Mouse (Mus musculus): ENCODE measurements around the gene Hist1h4k.

- TF ChIP-seq CTCF (IDR thresholded peaks at IDR 0.05; ENCODE audit: low read depth) (peak; percentile 86), EP300 (IDR thresholded peaks at IDR 0.05; ENCODE audit: low read depth) (no peak)
Observed at GRCm38 (mm10) chr13:21734010-21734905, 16.0 kb downstream of the Hist1h4k start.
